Mouse (Mus musculus) liver, postnatal 0 days (tissue): ENCODE measurements around the gene 4931409K22Rik. TPM values are rescaled to one million over a fixed set of nuclear protein-coding genes. Genes with fewer than 3 reads are reported as not detected.
"Not testable (repeated sequence)": the region's sequence is repeated elsewhere in the genome, so short reads cannot be mapped to it uniquely, and the experiment has no call there.

ENCODE experiments used
- ATAC-seq: fragments of 200-750 bp; cut with Nextera tagmentation; 2 replicates; pipeline ENCODE4 v1.8.0; 2017; ENCODE audit warnings: mild to moderate bottlenecking, moderate library complexity
- DNase-seq: peaks from one replicate; pipeline ENCODE4 v3.0.0-alpha.2; 2016
- H3K27ac ChIP-seq: fragments of 300-500 bp; sonication (generic); 2 replicates; pipeline ENCODE4 v1.5.1; 2014; ENCODE audit warnings: antibody characterized with exemption, moderate library complexity, mild to moderate bottlenecking, low read depth
- H3K27me3 ChIP-seq: fragments of 300-500 bp; sonication (generic); 2 replicates; pipeline ENCODE4 v1.6.1; 2014; ENCODE audit warnings: low read length, control low read depth, mixed read lengths; ENCODE audit not compliant: insufficient read depth
- H3K36me3 ChIP-seq: fragments of 300-500 bp; sonication (generic); replicated peaks from 2 replicates; pipeline ENCODE4 v1.6.1; 2014; ENCODE audit warnings: mild to moderate bottlenecking, control low read depth, low read length, moderate library complexity, mixed read lengths; ENCODE audit not compliant: insufficient read depth
- H3K4me1 ChIP-seq: fragments of 300-500 bp; sonication (generic); 2 replicates; pipeline ENCODE4 v1.6.1; 2014; ENCODE audit warnings: antibody characterized with exemption, mild to moderate bottlenecking, control low read depth; ENCODE audit not compliant: insufficient read depth
- H3K4me2 ChIP-seq: fragments of 300-500 bp; sonication (generic); 2 replicates; pipeline ENCODE4 v1.6.1; 2014; ENCODE audit warnings: low read depth, mild to moderate bottlenecking, low read length, moderate library complexity, mixed read lengths
- H3K4me3 ChIP-seq: fragments of 300-500 bp; sonication (generic); 2 replicates; pipeline ENCODE4 v1.5.1; 2014; ENCODE audit warnings: low read depth, low read length
- H3K9ac ChIP-seq: fragments of 300-500 bp; sonication (generic); replicated peaks from 2 replicates; pipeline ENCODE4 v1.6.1; 2014; ENCODE audit warnings: mild to moderate bottlenecking, moderate library complexity
- H3K9me3 ChIP-seq: fragments of 300-500 bp; sonication (generic); 2 replicates; pipeline ENCODE4 v1.6.1; 2016; ENCODE audit warnings: mild to moderate bottlenecking, control low read depth, low read length, mixed read lengths
- CTCF ChIP-seq: sonication (generic); IDR thresholded peaks from 2 replicates; pipeline ENCODE4 v1.5.1; 2016; ENCODE audit warnings: antibody characterized with exemption, low read depth
- EP300 ChIP-seq: IDR thresholded peaks from 2 replicates; pipeline ENCODE4 v1.6.1; 2016; ENCODE audit warnings: antibody characterized with exemption, low read depth, mild to moderate bottlenecking
- WGBS: fragments of 180-500 bp; shearing (Covaris S2); extraction: QIAGEN DNeasy Blood & Tissue Kit; methylation state at CpG from one replicate; pipeline ENCODE4 v1.1.7; 2014; ENCODE audit not compliant: insufficient replicate concordance; 5-methylcytosine and 5-hydroxymethylcytosine counted together
- polyA plus RNA-seq: library from polyadenylated mRNA; unstranded; fragments of >200 nt; fragmentation: Nextera tagmentation; extraction: Ambion mirVana; gene quantifications from 2 replicates; pipeline ENCODE4 v1.2.1, GENCODE M21; 2015

Gene 4931409K22Rik
- polyA plus RNA-seq, 1 experiment from 2014 or later, result not detected

GRCm38 (mm10) chr5:24577183-24577929, 20.7 kb upstream of the 4931409K22Rik start, which contains the start of gene Abcf2:
Abcf2 (minus strand) TSS chr5:24577467.
- peak; percentile 99 for DNase-seq
- Histone ChIP-seq H3K36me3 (peaks cover 25% of the 10 kb centered on the region), H3K4me3 (peak within 1 kb of the TSS; percentile 66), H3K9ac (peak within 1 kb of the TSS; percentile 79), H3K4me2 (peak within 1 kb of the TSS; percentile 93), H3K27ac (peak within 1 kb of the TSS; percentile 77), H3K9me3 (no peaks in the 10 kb centered on the region), H3K27me3 (no peaks in the 10 kb centered on the region), H3K4me1 (peaks cover 19% of the 10 kb centered on the region)
- peak; percentile 94 for ATAC-seq
- peak; percentile 70; the same call in 1 of the 2 replicates for TF ChIP-seq EP300
- TF ChIP-seq CTCF, result no peak
- WGBS, result under 1% methylated on average over 48 of the region's 48 CpGs

DNA sequence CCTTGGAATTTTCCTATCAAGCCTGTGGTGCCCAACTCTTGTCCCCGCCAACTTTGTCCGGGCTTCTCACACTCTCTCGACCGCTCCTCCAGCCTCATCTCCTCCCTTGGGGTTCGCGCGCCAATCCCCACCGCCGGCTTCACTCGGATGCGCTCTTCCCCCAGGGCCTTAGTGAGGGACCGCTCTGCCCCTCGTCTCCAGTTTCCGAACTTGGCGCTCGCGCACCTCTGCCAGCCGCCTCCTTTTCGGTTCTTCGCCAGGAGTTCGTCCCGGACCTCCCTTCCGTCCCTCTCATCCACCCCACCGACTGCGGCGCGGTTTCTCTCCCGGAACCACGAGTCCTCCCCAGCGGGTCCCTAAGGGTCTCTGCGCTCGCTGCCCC, 20.2 kb upstream of the 4931409K22Rik start:
- peak overlapping the region; percentile 79 for H3K9ac ChIP-seq
- DNase-seq, result no peak
- peak overlapping the region; percentile 66 for H3K4me3 ChIP-seq
- peak; percentile 15 for ATAC-seq
- TF ChIP-seq EP300 (no peak), CTCF (no peak)
- H3K4me1 ChIP-seq, result peaks cover 19% of the 10 kb centered on the region
- WGBS, result under 1% methylated on average over 32 of the region's 32 CpGs
- H3K27me3 ChIP-seq, result no peaks in the 10 kb centered on the region
- no peaks in the 10 kb centered on the region for H3K9me3 ChIP-seq
- peak overlapping the region; percentile 70 for H3K27ac ChIP-seq
- peaks cover 30% of the 10 kb centered on the region for H3K36me3 ChIP-seq
- H3K4me2 ChIP-seq, result peak overlapping the region; percentile 93

DNA sequence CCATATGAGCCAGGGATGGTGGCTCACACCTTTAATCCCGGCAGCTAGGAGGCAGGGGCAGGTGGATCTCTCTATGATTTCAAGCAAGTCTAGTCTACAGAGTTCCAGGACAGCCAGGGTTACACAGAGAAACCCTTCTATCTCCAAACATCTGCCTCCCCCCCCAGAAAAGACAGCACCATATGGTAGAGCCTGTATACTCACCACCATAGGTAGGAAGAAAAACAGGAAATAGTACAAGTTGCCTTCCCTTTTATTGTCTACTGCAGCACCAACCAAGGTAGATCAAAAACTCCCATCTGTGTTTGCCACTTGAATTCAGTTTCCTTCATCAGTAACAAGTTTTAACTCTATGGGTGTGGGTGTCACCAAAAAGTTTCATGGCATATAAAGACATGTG, 19.3 kb upstream of the 4931409K22Rik start:
- peak overlapping the region; percentile 66; the same call in 1 of the 2 replicates for H3K4me3 ChIP-seq
- no peaks in the 10 kb centered on the region for H3K9me3 ChIP-seq
- H3K27me3 ChIP-seq, result no peaks in the 10 kb centered on the region
- whole genome bisulfite sequencing, result 76% methylated on average over 1 of the region's 1 CpGs
- DNase-seq, result no peak
- peaks cover 37% of the 10 kb centered on the region for H3K36me3 ChIP-seq
- no peak for ATAC-seq
- peak overlapping the region; percentile 93 for H3K4me2 ChIP-seq
- H3K27ac ChIP-seq, result no peak overlapping the region
- TF ChIP-seq CTCF, result no peak
- no peak for TF ChIP-seq EP300
- H3K4me1 ChIP-seq, result peaks cover 19% of the 10 kb centered on the region
- no peak overlapping the region for H3K9ac ChIP-seq

- 87% methylated on average over 7 of the region's 7 CpGs for WGBS
- not testable (repeated sequence) for DNase-seq, H3K4me3 ChIP-seq, H3K4me2 ChIP-seq, ATAC-seq, H3K9ac ChIP-seq, H3K36me3 ChIP-seq, H3K27ac ChIP-seq, H3K4me1 ChIP-seq, H3K9me3 ChIP-seq
- peaks cover 11% of the 10 kb centered on the region for H3K27me3 ChIP-seq
Observed at GRCm38 (mm10) chr5:24555335-24555734, 1.3 kb downstream of the 4931409K22Rik start.

- H3K27ac ChIP-seq, result no peak overlapping the region
- no peaks in the 10 kb centered on the region for H3K36me3 ChIP-seq
- no peak overlapping the region for H3K4me3 ChIP-seq
- peaks cover 16% of the 10 kb centered on the region for H3K27me3 ChIP-seq
- no peaks in the 10 kb centered on the region for H3K9me3 ChIP-seq
- ATAC-seq (no peak), DNase-seq (no peak)
- WGBS, result 70% methylated on average over 5 of the region's 5 CpGs
- H3K4me2 ChIP-seq, result no peak overlapping the region
- no peak overlapping the region for H3K9ac ChIP-seq
- no peaks in the 10 kb centered on the region; the same call in 1 of the 2 replicates for H3K4me1 ChIP-seq
- TF ChIP-seq EP300 (no peak), CTCF (no peak)
Observed at GRCm38 (mm10) chr5:24553621-24554244, 2.9 kb downstream of the 4931409K22Rik start.

GRCm38 (mm10) chr5:24551317-24551688, 5.3 kb downstream of the 4931409K22Rik start:
- H3K27ac ChIP-seq, result no peak overlapping the region
- H3K9me3 ChIP-seq, result no peaks in the 10 kb centered on the region
- no peak for ATAC-seq
- no peak overlapping the region for H3K4me2 ChIP-seq
- no peaks in the 10 kb centered on the region; the same call in 1 of the 2 replicates for H3K4me1 ChIP-seq
- H3K9ac ChIP-seq, result no peak overlapping the region
- DNase-seq, result no peak
- peaks cover 16% of the 10 kb centered on the region for H3K27me3 ChIP-seq
- WGBS, result 47% methylated on average over 2 of the region's 2 CpGs
- TF ChIP-seq EP300 (no peak), CTCF (no peak)
- H3K36me3 ChIP-seq, result no peaks in the 10 kb centered on the region
- H3K4me3 ChIP-seq, result no peak overlapping the region
